Mouse (Mus musculus): ENCODE results near the gene Ccnjl. TPM values are rescaled to one million over a fixed set of nuclear protein-coding genes. Genes with fewer than 3 reads are reported as not detected.

The Ccnjl gene
- polyA plus RNA-seq, 1 experiment from 2014 or later, result 5.4 TPM

DNA sequence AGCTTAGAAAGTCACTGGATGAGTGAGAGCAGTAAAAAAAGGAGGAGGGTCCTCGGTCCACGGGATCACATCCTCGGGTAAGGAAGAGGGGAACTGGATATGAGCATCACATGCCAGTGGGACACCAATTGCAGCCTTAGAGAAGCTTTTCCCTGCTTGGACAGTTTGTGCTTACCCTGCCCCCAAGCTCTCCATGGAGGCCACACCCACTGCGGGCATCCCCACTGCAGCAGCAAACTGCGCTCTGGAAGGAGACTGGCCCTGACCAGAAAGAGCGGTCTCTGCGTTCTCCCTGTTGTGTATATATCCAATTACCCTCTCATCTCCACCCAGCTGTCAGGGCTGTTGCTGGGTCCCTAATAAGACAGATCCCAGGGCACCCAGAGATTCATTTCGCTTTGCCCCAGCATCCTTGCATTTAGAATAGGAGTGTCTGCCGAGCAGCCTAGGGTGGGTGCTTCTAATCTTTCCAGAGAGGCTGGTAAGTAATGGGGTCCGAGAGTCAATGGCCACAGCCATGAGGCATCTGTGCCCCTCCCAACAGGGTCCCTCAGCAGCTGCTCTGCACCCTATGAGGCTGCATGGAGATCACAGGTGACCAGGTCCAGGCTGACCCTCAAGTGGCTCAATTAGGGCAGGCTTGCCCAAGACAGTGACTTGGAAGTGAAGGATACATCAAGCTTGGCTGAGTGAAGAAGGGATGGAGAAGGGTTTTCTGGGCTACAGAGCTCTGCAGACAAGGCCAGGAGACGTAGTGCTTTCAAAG is 49.3 kb downstream of the Ccnjl start:
- Histone ChIP-seq H3K9me3 (replicated peaks) (no peaks in the 10 kb centered on the region), H3K9ac (no peak overlapping the region), H3K4me2 (no peak overlapping the region), H3K27me3 (replicated peaks) (no peaks in the 10 kb centered on the region), H3K27ac (no peak overlapping the region), H3K4me3 (no peak overlapping the region), H3K4me1 (peaks cover 15% of the 10 kb centered on the region), H3K36me3 (peaks cover 4% of the 10 kb centered on the region; the same call in 1 of the 2 replicates)
- 61% methylated on average over 11 of the region's 11 CpGs for WGBS (ENCODE audit: insufficient replicate concordance)
- peak; percentile 21; the same call in 1 of the 2 replicates for ATAC-seq

DNA sequence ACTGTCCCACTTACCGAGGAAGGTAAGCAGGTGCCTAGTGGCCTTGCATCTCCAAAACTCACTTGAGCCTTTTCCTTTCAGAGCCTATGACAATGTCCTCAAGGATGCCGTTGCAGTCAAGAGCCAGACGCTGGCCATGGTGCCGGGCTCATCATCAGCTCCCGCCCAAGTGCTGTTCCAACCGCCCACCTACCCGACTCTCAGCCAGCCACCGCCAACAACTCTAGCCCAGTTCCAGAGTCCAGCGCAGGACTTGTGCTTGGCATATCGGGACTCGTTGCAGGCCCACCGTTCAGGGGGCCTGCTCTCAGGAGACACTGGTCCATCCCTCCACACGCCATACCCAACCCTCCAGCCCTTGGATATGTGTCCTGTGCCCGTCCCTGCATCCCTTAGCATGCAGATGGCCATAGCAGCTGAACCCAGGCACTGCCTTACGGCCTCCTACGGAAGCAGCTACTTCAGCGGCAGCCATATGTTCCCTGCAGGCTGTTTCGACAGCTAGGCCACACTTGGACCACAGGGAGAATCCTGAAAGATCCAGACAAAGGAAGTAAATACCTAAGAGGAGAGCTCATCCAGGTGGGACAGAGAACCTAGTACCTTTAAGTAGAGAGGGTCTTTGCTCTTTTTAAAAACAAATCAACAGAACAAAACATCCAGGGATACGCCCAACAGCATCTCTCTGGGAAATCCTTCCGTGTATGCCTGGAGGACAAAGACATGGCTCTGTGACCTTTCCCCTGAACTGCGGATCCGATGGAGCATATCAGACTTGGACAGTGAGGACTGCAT is 56.8 kb downstream of the Ccnjl start:
- H3K27me3 ChIP-seq (replicated peaks), result no peaks in the 10 kb centered on the region
- no peaks in the 10 kb centered on the region for H3K9me3 ChIP-seq (replicated peaks)
- H3K9ac ChIP-seq, result no peak overlapping the region
- H3K4me1 ChIP-seq, result no peaks in the 10 kb centered on the region
- no peak overlapping the region for H3K27ac ChIP-seq
- 81% methylated on average over 22 of the region's 22 CpGs for WGBS (ENCODE audit: insufficient replicate concordance)
- no peak for ATAC-seq
- H3K4me3 ChIP-seq, result no peak overlapping the region
- H3K36me3 ChIP-seq, result peaks cover 10% of the 10 kb centered on the region
- H3K4me2 ChIP-seq, result no peak overlapping the region

DNA sequence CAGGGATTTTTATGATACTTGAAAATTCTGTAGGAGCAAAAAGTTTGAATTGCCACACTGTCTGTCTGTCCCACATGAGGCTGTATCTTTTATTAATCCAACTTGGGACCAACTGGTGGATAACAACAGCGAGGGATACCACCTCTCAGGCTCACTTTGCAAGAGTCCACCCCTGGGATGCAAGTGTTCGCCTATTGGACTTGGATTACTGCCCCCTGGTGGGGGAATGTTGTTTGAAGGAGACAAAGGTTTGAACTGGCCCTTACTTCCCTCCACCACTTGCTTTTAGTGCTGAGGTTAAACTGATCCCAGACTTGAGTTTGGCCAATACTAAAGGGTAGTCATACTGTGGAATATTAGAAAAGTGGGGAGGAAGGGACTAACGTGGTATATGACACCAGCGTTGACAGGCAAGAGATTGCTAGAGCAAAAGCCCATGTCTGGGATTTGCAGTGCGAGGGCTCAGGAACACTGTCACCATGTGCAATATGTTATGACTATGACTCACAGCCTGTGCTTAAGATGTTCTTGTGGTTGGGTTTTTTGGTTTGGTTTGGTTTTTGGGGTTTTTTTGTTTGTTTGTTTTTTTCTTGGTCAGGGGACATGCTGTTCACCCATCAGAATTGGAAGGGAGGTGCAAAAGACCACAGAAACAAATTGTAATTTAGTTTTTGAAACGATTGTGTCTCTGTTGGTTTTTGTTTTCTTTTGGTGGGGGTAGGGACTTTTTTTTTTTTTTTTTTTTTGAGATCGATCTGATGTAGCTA is 57.9 kb downstream of the Ccnjl start, which contains the start of gene 4933415A04Rik:
TSS of gene 4933415A04Rik (plus strand) at position 717 of the 767 bp plus-strand sequence.
- Histone ChIP-seq H3K4me2 (no peak within 1 kb of the TSS), H3K9me3 (replicated peaks) (no peaks in the 10 kb centered on the region), H3K4me3 (no peak within 1 kb of the TSS), H3K9ac (no peak within 1 kb of the TSS), H3K27ac (no peak within 1 kb of the TSS), H3K27me3 (replicated peaks) (no peaks in the 10 kb centered on the region), H3K4me1 (no peaks in the 10 kb centered on the region), H3K36me3 (peaks cover 7% of the 10 kb centered on the region; the same call in 1 of the 2 replicates)
- no peak for ATAC-seq
- WGBS (ENCODE audit: insufficient replicate concordance), result 57% methylated on average over 7 of the region's 7 CpGs

DNA sequence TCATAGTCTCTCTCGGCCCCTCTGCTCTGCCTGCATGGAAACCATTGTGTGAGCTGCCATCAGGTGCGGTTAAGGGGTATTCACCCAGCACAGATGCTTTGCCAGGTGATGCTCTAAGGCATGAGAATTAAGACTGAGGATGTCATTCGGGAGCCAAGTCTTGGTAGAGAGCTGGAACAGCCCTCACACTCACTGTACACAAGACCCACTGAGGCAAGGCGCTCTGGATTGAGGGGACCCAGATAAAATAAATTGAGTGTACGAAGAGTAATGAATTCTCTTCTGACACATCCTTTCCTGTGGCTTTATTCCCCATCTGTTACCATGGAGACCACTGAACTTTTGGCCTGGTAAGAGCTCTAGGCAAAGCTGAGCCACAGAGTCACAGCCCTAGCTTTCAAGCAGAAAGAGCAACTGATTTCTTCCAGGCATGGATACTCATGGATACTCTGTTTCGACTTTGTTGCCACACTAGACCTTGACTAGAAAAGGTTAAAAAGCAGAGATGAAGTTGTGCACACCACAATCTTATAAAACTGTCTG is 61.0 kb downstream of the Ccnjl start:
- no peak for ATAC-seq
- Histone ChIP-seq H3K4me2 (no peak overlapping the region), H3K27ac (no peak overlapping the region), H3K4me3 (no peak overlapping the region), H3K27me3 (replicated peaks) (no peaks in the 10 kb centered on the region), H3K4me1 (no peaks in the 10 kb centered on the region), H3K9me3 (replicated peaks) (no peaks in the 10 kb centered on the region), H3K36me3 (peaks cover 3% of the 10 kb centered on the region; the same call in 1 of the 2 replicates), H3K9ac (no peak overlapping the region)
- 61% methylated on average over 6 of the region's 6 CpGs for WGBS (ENCODE audit: insufficient replicate concordance)

DNA sequence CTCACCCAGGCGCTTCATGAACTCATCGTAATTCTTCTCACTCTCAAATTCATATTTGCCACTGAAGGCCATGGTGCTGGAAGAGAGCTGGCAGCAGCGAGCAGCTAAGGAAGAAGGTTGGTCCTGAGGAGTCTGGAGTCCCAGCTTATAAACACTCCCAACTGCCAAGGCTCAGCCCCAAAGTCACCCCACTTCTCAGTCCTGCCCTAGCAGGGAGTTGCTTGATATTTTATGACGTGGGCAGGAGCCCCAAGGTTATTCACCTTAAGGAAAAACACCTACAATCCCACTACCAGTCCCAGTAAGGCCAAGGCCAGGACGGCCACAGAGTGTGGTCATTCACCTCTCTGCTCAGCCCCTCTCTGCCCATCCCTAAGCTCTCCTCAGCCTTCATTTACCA is 72.9 kb downstream of the Ccnjl start, which contains the start of gene Fabp6:
TSS of gene Fabp6 (minus strand) at position 101 of the 400 bp plus-strand sequence.
- 61% methylated on average over 5 of the region's 5 CpGs for WGBS (ENCODE audit: insufficient replicate concordance)
- Histone ChIP-seq H3K4me1 (no peaks in the 10 kb centered on the region), H3K4me3 (no peak within 1 kb of the TSS), H3K9ac (no peak within 1 kb of the TSS), H3K27me3 (replicated peaks) (no peaks in the 10 kb centered on the region; the same call in 1 of the 2 replicates), H3K4me2 (no peak within 1 kb of the TSS), H3K9me3 (replicated peaks) (no peaks in the 10 kb centered on the region), H3K36me3 (no peaks in the 10 kb centered on the region), H3K27ac (no peak within 1 kb of the TSS)
- ATAC-seq, result no peak

DNA sequence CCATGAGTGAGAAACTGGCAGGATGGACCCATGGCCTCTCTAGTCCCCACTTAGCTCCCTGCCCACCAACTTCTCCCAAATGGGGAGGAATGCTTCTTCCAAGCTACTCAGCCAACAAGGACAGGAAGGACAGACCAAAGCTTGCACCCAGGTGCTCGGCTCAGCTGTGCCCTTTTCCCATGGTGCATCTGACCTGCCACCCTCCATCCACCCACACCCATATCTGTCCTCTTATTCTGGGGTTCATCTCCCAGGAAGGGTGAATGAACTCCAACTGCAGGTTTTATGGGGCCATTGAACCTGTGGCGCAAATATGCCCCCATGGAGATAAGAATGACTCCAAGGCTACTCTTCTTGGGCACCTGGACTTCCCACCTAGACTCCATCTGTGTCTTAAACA is 75.6 kb downstream of the Ccnjl start:
- no peaks in the 10 kb centered on the region for H3K36me3 ChIP-seq
- no peak for ATAC-seq
- WGBS (ENCODE audit: insufficient replicate concordance), result 72% methylated on average over 2 of the region's 2 CpGs
- no peaks in the 10 kb centered on the region; the same call in 1 of the 2 replicates for H3K27me3 ChIP-seq (replicated peaks)
- no peaks in the 10 kb centered on the region for H3K9me3 ChIP-seq (replicated peaks)
- H3K4me3 ChIP-seq, result no peak overlapping the region
- no peaks in the 10 kb centered on the region for H3K4me1 ChIP-seq
- no peak overlapping the region for H3K27ac ChIP-seq
- no peak overlapping the region for H3K9ac ChIP-seq
- no peak overlapping the region for H3K4me2 ChIP-seq

DNA sequence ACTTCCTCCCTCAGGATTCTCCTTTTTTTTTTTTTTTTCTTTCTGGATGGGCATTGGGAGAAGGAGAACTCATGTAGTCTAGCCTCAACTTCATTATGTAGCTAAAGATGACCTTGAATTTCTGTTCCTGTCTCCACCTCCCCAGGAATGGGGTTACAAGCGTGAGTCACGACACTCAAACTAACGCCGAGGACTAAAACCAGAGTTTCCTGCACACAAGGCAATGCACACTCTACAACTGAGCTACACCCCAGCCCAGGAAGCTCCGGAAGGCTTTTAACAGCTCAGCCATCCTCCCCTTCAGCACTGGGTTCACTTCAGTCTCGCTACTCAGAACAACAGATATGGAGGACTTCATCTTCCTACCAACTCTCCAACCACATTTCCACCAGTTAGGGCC is 76.3 kb downstream of the Ccnjl start:
- WGBS (ENCODE audit: insufficient replicate concordance), result 34% methylated on average over 6 of the region's 6 CpGs

DNA sequence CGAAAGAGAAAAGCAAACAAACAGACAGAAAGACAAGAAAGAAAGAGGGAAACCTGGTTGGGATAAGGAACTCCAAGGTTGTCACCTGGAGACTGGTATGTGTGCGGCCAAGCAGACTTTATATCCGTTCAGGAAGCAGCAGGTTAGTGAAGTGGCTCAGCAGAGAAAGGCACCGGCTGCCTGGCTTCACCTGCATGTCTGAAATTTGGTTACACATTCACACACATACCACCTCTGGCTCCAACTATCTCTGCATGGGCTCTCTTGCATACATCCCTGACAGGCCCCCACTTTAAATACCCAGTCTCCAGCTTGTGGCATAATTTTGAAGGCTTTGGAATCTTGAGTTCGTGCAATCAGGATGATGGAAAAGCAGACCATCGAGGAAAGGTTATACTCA is 77.3 kb downstream of the Ccnjl start:
- no peak for ATAC-seq
- Histone ChIP-seq H3K9ac (no peak overlapping the region), H3K4me2 (no peak overlapping the region), H3K27me3 (replicated peaks) (no peaks in the 10 kb centered on the region; the same call in 1 of the 2 replicates), H3K9me3 (replicated peaks) (no peaks in the 10 kb centered on the region), H3K4me3 (no peak overlapping the region), H3K36me3 (no peaks in the 10 kb centered on the region), H3K27ac (no peak overlapping the region), H3K4me1 (no peaks in the 10 kb centered on the region)
- whole genome bisulfite sequencing (ENCODE audit: insufficient replicate concordance), result 77% methylated on average over 6 of the region's 6 CpGs

More for the DNA sequence above, 76.3 kb downstream of the Ccnjl start:
- no peak for ATAC-seq
- no peak overlapping the region for H3K27ac ChIP-seq
- H3K4me1 ChIP-seq, result no peaks in the 10 kb centered on the region
- no peaks in the 10 kb centered on the region for H3K9me3 ChIP-seq (replicated peaks)
- no peak overlapping the region for H3K4me3 ChIP-seq
- H3K36me3 ChIP-seq, result no peaks in the 10 kb centered on the region
- H3K9ac ChIP-seq, result no peak overlapping the region
- no peak overlapping the region for H3K4me2 ChIP-seq
- no peaks in the 10 kb centered on the region; the same call in 1 of the 2 replicates for H3K27me3 ChIP-seq (replicated peaks)

DNA sequence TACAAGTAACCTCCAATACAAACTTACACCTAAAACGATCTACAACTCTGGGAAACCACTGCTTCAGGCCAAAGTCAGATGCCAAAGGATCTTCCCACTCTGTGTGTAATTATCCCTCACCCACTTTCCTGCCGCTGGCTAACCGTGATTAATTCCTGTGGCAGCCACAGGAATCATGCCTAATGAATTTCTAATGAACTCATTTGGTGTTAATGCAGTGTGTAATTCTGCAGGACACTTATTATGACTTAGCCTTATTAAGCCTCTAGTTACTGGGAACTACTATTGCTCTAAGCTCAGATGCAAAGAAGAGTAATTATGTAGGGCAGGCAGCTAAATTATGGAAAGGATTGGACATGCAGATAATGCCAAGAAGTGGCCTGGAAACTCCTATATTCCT is 79.9 kb downstream of the Ccnjl start:
- no peak overlapping the region for H3K4me3 ChIP-seq
- no peak for ATAC-seq
- H3K4me2 ChIP-seq, result no peak overlapping the region
- 0 out of 2 replicates have a peak, but pooled peaks cover 3% of the 10 kb centered on the region for H3K4me1 ChIP-seq
- WGBS (ENCODE audit: insufficient replicate concordance), result 84% methylated on average over 3 of the region's 3 CpGs
- no peaks in the 10 kb centered on the region for H3K27me3 ChIP-seq (replicated peaks)
- no peaks in the 10 kb centered on the region for H3K9me3 ChIP-seq (replicated peaks)
- H3K9ac ChIP-seq, result no peak overlapping the region
- H3K27ac ChIP-seq, result no peak overlapping the region
- no peaks in the 10 kb centered on the region for H3K36me3 ChIP-seq

DNA sequence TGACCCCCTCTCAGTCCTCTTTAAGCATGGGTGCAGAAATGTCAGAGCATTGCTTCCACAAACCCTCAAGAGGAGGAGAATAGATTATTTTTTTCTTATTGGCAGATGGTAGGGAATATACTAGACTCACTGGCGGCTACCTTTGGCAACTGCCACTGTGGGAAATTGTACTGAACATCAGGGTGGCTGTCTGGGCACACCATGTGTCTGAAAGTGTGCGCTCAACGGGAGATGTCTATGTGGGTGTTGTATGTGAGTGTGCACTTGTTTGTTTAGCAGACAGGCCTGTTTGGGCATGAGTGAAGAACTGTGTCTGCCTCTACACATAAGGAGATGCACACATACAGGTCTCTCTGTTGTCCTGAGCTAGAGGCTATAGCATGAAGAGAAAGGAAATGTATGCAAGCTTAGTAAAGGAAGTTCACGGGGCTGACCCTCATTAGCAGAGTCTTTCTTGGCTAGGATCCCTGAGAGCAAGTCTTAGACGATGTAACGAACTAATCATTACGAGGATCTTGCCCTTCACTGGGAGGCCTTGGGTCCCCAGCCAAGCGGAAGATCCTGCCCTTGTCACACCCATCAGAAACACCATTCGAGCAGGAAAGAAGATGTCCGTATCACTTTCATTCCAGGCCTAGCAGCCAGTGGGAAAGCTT is 81.5 kb downstream of the Ccnjl start:
- Histone ChIP-seq H3K27me3 (replicated peaks) (no peaks in the 10 kb centered on the region), H3K9ac (no peak overlapping the region), H3K9me3 (replicated peaks) (no peaks in the 10 kb centered on the region), H3K4me3 (no peak overlapping the region), H3K36me3 (no peaks in the 10 kb centered on the region), H3K4me1 (0 out of 2 replicates have a peak, but pooled peaks cover 6% of the 10 kb centered on the region), H3K27ac (no peak overlapping the region), H3K4me2 (no peak overlapping the region)
- no peak for ATAC-seq
- WGBS (ENCODE audit: insufficient replicate concordance), result 70% methylated on average over 10 of the region's 10 CpGs

DNA sequence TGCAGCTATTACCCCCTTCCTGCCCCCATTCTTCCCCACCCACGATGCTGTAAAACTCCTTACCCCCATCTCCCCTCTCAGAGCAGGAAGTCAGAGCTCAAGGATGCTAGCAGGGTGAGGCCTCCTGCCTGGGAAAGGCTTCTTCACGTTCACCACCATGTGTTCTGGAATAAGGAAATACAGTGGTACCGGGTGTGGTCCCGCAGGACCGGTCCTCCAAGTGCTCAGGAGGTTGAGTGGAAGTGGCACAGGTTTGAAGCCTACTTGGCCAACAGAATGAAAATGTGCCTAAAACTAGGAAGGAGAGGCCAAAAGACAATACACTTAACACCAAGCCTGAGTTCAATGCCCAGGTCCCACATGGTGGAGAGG is 82.1 kb downstream of the Ccnjl start:
- WGBS (ENCODE audit: insufficient replicate concordance), result 62% methylated on average over 5 of the region's 5 CpGs
- Histone ChIP-seq H3K27me3 (replicated peaks) (no peaks in the 10 kb centered on the region), H3K36me3 (no peaks in the 10 kb centered on the region), H3K9ac (no peak overlapping the region), H3K4me1 (0 out of 2 replicates have a peak, but pooled peaks cover 6% of the 10 kb centered on the region), H3K9me3 (replicated peaks) (no peaks in the 10 kb centered on the region), H3K4me2 (no peak overlapping the region), H3K4me3 (no peak overlapping the region), H3K27ac (no peak overlapping the region)
- no peak for ATAC-seq
